ENCODE assay signal across 8 mouse cellular contexts in the genomic region with DNA sequence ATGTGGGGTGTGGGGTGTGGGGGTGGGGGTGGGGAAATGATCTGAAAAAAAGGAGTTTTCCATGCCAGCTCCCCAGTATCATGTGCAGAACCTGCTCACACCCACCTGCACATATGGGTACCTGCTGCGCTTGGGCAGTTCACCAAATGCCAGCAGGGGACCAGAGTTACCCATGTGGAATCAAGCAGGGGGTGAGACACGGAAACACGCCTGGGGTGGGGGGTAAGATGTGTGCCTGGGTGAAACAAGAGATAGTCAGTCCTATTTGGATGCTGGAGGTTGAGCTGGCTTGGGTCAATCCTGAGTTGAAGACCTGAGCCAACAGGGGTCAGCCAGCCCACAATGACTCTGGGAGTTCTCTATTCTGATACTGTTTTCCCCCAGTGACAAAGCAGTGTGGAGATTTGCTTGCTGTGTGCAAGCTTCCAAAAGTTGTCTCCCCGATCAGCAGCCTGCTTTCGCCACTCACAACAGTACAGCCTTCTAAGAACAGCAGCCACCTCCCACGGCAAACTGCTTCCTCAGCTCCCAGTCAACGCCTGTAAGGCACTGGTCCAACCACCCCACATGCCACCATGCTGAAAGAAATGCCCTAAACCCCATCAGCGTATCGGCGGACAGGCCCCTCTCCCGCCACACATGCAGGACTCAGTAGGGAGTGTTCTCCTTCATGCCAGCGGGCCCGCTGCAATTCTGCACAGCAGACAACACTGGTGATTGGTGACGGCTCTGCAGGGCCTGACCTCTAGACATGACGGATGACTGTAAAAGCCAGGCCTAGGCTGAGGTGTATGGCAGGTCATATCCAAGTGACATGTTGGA. TPM values are rescaled to one million over a fixed set of nuclear protein-coding genes. Genes with fewer than 3 reads are reported as not detected.
DNase-seq lines count a peak whose midpoint lies in the region; ATAC-seq and TF ChIP-seq lines count a peak whose summit lies in the region.

No protein-coding gene starts in this region.

- H3K36me3 ChIP-seq in megakaryocyte, embryonic 14.5 days (replicated peaks; ENCODE audit: low read length): peaks cover 71% of the 10 kb centered on the region
- no peaks in the 10 kb centered on the region for H3K36me3 ChIP-seq in hindbrain, embryonic 13.5 days
- H3K36me3 ChIP-seq in small intestine, adult 2 months (ENCODE audit: control insufficient read depth, insufficient read depth, low read length): no peaks in the 10 kb centered on the region

- TF ChIP-seq POLR2A in cerebellum, adult 2 months (IDR thresholded peaks at IDR 0.05; ENCODE audit: borderline replicate concordance, insufficient read depth, low read length): no peak
- no peak for TF ChIP-seq POLR2A in small intestine, adult 2 months (IDR thresholded peaks at IDR 0.05; ENCODE audit: low read depth, low read length)

- H3K27me3 ChIP-seq in cerebellum, adult 2 months (ENCODE audit: control insufficient read depth, insufficient read depth, low read length): no peaks in the 10 kb centered on the region
- H3K27me3 ChIP-seq in megakaryocyte, embryonic 14.5 days (replicated peaks): no peaks in the 10 kb centered on the region
- H3K27me3 ChIP-seq in hindbrain, embryonic 13.5 days: no peaks in the 10 kb centered on the region
- H3K27me3 ChIP-seq in small intestine, adult 2 months (ENCODE audit: control insufficient read depth, insufficient read depth, low read length): no peaks in the 10 kb centered on the region

- no peak overlapping the region for H3K4me3 ChIP-seq in cerebellum, adult 2 months (replicated peaks; ENCODE audit: insufficient read depth, low read depth, low read length)
- peak overlapping the region; percentile 87 for H3K4me3 ChIP-seq in megakaryocyte, embryonic 14.5 days (replicated peaks)
- no peak overlapping the region for H3K4me3 ChIP-seq in hindbrain, embryonic 13.5 days
- H3K4me3 ChIP-seq in small intestine, adult 2 months (ENCODE audit: low read depth, low read length): no peak overlapping the region

- peak overlapping the region; percentile 39 for H3K9ac ChIP-seq in hindbrain, embryonic 13.5 days

- H3K27ac ChIP-seq in cerebellum, adult 2 months (ENCODE audit: insufficient read depth, low read length): no peak overlapping the region
- H3K27ac ChIP-seq in hindbrain, embryonic 13.5 days: peak overlapping the region; percentile 69
- H3K27ac ChIP-seq in small intestine, adult 2 months (ENCODE audit: insufficient read depth, low read depth, low read length): peak overlapping the region; percentile 24; the same call in 1 of the 2 replicates

- H3K4me2 ChIP-seq in hindbrain, embryonic 13.5 days: no peak overlapping the region

- peaks cover 64% of the 10 kb centered on the region for H3K4me1 ChIP-seq in cerebellum, adult 2 months (ENCODE audit: control insufficient read depth, insufficient read depth, low read length)
- H3K4me1 ChIP-seq in megakaryocyte, embryonic 14.5 days: peaks cover 100% of the 10 kb centered on the region
- peaks cover 56% of the 10 kb centered on the region for H3K4me1 ChIP-seq in hindbrain, embryonic 13.5 days (replicated peaks)
- peaks cover 25% of the 10 kb centered on the region for H3K4me1 ChIP-seq in small intestine, adult 2 months (ENCODE audit: control insufficient read depth, insufficient read depth, insufficient read length, low read length)

- no peak for TF ChIP-seq CTCF in cerebellum, adult 2 months (IDR thresholded peaks at IDR 0.05; ENCODE audit: borderline replicate concordance, insufficient read depth, low read depth, low read length)
- no peak for TF ChIP-seq CTCF in small intestine, adult 2 months (IDR thresholded peaks at IDR 0.05; ENCODE audit: extremely low read depth, insufficient read length, insufficient replicate concordance, low read depth, low read length)

- peak; percentile 55 to 60 for DNase-seq in cerebellum, adult 2 months
- DNase-seq in cerebellum, adult 8-10 months: no peak
- DNase-seq in urinary bladder, postnatal 4 days (ENCODE audit: low spot score in 2 of 2): no peak

- no peaks in the 10 kb centered on the region for H3K9me3 ChIP-seq in megakaryocyte, embryonic 14.5 days
- no peaks in the 10 kb centered on the region for H3K9me3 ChIP-seq in hindbrain, embryonic 13.5 days

- 15% methylated on average over 15 of the region's 15 CpGs for WGBS in cerebellum, adult 2 months
- 42% methylated on average over 15 of the region's 15 CpGs for WGBS in hindbrain, embryonic 13.5 days
- WGBS in small intestine, adult 2 months: 89% methylated on average over 15 of the region's 15 CpGs

- ATAC-seq in megakaryocyte, adult 5-6 weeks (ENCODE audit: poor library complexity, severe bottlenecking): no peak
- no peak; the same call in 1 of the 2 replicates for ATAC-seq in hindbrain, embryonic 13.5 days (ENCODE audit: low FRiP score)
- no peak for ATAC-seq in erythroblast, adult 5-6 weeks (replicated peaks; ENCODE audit: low FRiP score, poor library complexity, severe bottlenecking)

RNA-seq across cellular contexts. Expression of a gene that starts 41.0 kb away (rescaled TPM):
- polyA plus RNA-seq in cerebellum, adult 2 months (2012; rRNA removed): 111 and 116 TPM in 2 replicates
- 55.2 and 58.6 TPM in 2 replicates for polyA plus RNA-seq in megakaryocyte, embryonic 14.5 days (2012; ENCODE audit: insufficient read depth, low replicate concordance)
- total RNA-seq in megakaryocyte, adult 5-6 weeks (2015): 99.8 and 110 TPM in 2 replicates
- 54.1 and 66.6 TPM in 2 replicates for total RNA-seq in megakaryocyte, adult 5-6 weeks (2017)
- 10.5 and 10.9 TPM in 2 replicates for polyA plus RNA-seq in hindbrain, embryonic 13.5 days (2015; fragmentation: Nextera tagmentation; extraction: Ambion mirVana)
- 10.8 and 15.1 TPM in 2 replicates for polyA plus RNA-seq in small intestine, adult 2 months (2012; rRNA removed)
- total RNA-seq in erythroblast, adult 5-6 weeks (2015; ENCODE audit: low replicate concordance): 14.8 and 18.8 TPM in 2 replicates
- total RNA-seq in erythroblast, adult 5-6 weeks (2017; ENCODE audit: low replicate concordance): 6.5 and 7.1 TPM in 2 replicates

Comparison
In these comparisons a context has a peak if more than half of its experiments do, and no peak if none do; other contexts are left out.
1. DNase-seq: peak in cerebellum, adult 2 months (2 of 2); none in cerebellum, adult 8-10 months (single experiment) and urinary bladder, postnatal 4 days (0 of 2).